Mouse (Mus musculus) c-Kit-positive CD71-negative TER-119-negative erythroid progenitor cells, embryonic 14.5 days (primary cell): Measurements from ENCODE around the gene Zfp808.
"Not testable (repeated sequence)": the region's sequence is repeated elsewhere in the genome, so short reads cannot be mapped to it uniquely, and the experiment has no call there.

Source experiments
- DNase-seq: peaks from one replicate; pipeline ENCODE4 v3.0.0-alpha.2; 2013; ENCODE audit warnings: low read depth

The Zfp808 gene

DNA sequence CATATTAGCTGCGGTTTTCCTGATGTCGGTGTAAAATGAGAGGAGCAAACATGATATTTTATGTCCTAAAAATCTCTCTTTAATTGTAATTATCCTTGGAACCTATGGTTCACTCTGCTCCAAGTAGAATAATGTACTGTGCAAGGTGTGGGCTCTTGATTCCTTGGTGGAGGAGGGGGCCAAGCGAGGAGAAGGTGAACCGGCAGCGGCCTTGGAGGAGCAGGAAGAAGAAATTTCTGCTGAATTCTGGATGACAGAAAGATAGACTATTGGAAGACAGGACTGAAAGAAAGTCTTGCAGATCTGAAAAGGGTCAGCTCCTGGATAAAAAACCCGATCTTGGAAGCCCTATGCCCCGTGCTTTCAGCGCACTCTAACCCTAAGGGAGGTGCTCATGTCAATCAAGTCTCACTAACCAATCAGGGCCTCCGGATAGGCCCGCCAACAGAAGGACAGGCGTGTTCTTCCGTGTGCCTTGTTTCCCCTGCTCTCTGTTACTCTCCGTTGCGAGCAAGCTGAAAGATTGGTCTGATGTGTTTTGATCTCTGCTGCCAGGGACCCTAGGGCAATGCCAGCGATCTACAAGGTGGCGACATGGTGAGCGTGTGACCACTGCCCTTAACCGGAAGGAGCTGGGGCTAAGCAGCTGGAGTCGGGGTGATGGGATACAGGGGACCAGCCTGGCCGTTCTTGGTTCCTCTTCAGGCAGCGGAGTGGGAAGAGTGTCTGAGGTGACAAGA lies at the start of gene Zfp808:
Gene Zfp808, plus strand, starts transcription at position 455 of the 740 bp plus-strand sequence.
- DNase-seq = peak; percentile 12

DNA sequence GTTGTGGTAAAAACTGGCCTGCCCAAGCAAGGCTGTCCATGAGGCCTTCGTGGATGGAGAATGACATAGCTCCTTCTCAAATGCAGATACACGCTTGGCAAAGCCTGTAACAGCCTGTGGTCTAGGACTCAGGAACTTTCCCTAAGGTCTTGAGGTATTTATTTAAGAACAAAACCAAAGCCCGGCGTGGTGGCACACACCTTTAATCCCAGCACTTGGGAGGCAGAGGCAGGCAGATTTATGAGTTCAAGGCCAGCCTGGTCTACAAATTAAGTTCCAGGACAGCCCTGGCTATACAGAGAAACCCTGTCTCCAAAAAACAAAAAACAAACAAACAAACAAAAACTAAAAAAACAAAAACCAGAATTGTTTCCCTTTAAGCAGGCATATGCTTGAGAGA lies 30.9 kb upstream of the Zfp808 start:
- DNase-seq = not testable (repeated sequence)

DNA sequence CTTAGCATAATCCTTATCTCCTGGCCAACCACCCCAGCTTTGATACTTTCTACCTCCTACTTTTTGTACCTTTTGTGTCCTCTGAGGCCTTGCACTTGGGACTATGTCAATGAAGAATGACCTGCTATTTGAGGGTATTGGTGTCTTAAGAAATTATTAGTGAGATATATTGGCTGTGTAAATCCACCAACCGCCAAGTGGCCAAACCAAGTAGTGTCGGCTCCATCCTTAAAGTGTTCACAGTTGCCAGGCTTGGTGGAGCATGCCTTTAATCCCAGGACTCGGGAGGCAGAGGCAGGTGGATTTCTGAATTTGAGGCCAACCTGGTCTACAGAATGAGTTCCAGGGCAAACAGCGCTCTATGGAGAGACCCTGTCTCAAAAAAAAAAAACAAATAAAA lies 30.2 kb upstream of the Zfp808 start:
- not testable (repeated sequence) for DNase-seq

DNA sequence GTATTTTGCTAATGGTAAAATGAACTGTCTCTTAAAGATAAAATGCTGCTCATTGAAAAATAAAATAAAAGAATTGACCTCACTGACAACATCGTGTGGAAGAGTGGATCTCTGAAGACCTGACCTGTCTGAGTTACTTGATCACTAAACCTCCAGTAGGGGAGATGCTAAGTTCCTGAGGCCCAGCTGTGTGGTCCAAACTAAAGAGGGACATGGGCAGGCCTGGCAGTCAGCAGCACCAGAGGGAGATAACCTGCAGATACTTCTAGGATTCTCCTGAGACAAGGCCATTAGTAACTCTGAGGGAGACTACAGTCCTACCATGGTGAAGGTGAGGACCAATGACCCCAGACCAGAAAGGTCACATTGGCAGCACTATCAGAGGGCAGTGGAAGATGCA lies 27.3 kb upstream of the Zfp808 start:
- not testable (repeated sequence) for DNase-seq

DNA sequence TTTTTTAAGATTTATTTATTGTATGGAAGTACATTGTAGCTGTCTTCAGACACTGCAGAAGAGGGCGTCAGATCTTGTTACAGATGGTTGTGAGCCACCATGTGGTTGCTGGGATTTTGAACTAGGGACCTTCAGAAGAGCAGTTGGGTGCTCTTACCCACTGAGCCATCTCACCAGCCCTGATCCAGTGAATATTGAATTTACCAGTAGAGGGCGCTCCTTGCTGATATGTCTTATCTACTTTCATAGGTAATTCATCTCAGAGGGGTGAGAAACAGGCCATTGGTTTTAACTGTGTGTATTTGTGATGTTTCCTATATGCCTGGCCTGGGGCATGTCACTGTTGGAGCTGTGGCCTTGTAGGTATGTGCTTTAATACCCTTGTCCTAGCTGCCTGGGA lies 13.8 kb upstream of the Zfp808 start:
- DNase-seq = not testable (repeated sequence)

DNA sequence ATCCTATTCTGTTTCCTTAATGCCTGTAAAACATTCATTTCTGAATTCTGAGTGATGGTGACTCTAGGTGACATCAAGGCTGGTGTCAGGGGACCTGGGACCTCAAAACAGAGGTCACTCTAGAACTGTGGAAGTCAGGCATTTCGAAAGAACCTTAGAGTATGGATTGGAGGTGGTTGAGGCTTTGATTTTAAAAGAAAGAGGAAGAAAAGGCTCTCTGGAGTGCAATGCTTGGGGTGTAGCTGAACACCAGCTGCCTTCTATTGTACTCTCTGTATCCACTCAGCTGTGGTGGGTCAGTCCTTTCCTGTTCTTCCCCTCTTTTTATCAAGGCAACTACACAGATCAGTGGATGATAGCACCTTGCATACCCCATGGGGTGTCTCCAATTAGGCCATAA lies 8.1 kb upstream of the Zfp808 start:
- not testable (repeated sequence) for DNase-seq

DNA sequence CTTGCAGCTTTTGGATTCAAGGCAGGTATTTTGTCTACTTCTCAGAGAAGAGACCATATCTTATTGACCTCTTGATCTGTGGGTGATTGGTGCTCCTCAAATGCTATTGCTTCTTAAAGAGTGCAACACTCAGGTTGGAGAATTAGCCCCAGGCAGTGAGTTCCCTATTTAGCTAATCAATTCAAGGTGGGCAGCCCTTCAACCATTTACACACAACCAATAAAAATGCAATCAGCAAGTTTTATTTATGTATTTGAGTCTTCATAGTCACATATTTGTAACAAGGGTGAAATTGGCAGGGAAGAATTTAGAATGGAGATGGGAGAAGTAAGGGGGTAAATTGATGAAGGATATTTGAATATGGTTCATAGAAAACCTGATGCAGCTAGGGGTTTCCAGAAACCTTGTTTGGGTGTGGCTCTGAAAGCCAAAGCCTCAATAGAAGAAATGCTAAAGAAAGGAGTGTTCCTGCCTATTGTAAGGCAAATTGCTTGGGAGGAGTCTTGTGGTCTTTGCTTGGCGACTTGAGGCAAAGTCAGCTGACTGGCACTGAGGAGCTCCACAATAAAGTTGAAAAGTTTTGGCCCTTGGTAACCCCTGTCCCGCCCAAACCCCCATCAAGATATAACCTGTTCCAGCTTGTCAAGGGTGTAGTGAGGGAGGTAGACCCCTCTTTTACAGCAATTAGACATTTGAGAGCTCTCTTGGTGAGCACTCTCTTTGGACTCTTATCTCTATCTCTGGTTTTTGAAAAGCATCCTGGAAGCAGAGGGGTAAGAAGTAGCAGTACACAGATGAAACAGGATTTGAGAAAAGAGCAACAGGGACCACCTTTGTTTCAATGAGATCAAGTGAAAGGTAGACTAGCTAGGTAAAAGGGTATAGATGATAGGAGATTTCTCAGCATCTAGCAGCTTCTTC lies 52.4 kb downstream of the Zfp808 start:
- not testable (repeated sequence) for DNase-seq

DNA sequence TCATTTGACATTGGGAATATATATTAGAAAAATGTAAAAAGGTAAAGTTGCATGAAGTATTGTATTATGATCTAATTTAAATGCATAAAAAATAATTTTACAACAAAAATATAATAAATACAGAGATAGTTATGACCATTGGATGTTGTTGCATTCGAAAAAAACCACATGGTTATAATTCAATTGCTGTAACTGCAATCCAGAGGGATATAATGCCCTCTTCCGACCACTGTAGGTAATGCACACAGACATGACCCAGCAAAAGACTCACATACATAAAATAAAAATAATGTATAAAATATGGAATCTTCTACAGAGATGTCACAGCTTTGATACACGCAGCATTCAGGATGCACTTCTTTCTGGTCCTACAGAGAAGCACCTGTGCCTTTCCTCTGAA lies 115.6 kb downstream of the Zfp808 start:
- DNase-seq = no peak

DNA sequence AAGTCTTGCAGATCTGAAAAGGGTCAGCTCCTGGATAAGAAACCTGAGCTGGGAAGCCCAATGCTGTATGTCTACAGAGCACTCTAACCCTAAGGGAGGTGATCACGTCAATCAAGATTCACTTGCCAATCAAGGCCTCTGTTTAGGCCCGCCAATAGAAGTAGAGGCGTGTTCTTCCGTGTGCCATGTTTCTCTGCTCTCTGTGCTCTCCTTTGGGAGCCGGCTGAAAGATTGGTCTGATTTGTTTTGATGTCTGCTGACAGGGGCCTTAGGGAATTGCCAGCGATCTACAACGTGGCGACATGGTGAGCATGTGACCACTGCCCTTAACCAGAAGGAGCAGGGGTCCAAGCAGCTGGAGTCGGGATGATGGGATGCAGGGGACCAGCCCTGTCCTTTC lies 125.5 kb downstream of the Zfp808 start:
- DNase-seq = not testable (repeated sequence)

DNA sequence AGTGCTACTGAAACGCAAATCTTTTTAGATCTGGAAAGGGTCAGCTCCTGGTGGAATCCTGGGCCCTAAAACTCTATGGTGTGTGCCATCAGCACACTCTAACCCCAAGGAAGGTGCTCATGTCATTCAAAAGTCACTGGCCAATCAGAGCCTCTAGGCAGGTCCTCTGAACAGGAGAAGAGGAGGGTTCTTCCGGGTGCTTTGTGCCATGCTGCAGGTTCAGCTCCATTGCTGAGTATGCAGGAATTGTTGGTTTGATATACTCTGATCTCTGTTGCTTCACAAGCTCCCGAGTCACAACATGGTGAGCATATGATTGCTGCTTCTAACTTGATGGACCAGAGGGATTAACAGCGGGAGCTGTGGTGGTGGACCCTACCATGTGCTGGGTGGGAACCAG lies 133.7 kb downstream of the Zfp808 start:
- DNase-seq = no peak
